Mouse (Mus musculus) T-cell, adult 66 days (primary cell): ENCODE measurements around the gene Stard3. TPM values are rescaled to one million over a fixed set of nuclear protein-coding genes. Genes with fewer than 3 reads are reported as not detected.

ENCODE experiments used
- total RNA-seq, 2 experiments: library from RNA; stranded (reverse); gene quantifications; 3 replicates in 1 of 2; 4 replicates in 1 of 2; pipeline ENCODE4 v1.2.4; 2023

Gene Stard3
- 10 to 100 TPM; 38.0 to 48.9 TPM for total RNA-seq

GRCm38 (mm10) chr11:98358161-98359083 lies at the start of gene Stard3:
Gene Stard3, plus strand, starts transcription at chr11:98358368.

GRCm38 (mm10) chr11:98329081-98329959 lies 28.8 kb upstream of the Stard3 start, which contains the start of gene Neurod2:
Gene Neurod2, minus strand, starts transcription at chr11:98329648.

GRCm38 (mm10) chr11:98348083-98348961 lies 9.8 kb upstream of the Stard3 start, which contains the start of gene Ppp1r1b:
Gene Ppp1r1b, plus strand, starts transcription at chr11:98348404.

GRCm38 (mm10) chr11:98383261-98384030 lies 25.3 kb downstream of the Stard3 start, which contains the start of gene Tcap:
Gene Tcap, plus strand, starts transcription at chr11:98383811.

GRCm38 (mm10) chr11:98385638-98386585 lies 27.7 kb downstream of the Stard3 start, which contains the start of gene Pnmt:
Gene Pnmt, plus strand, starts transcription at chr11:98386450.

GRCm38 (mm10) chr11:98400161-98400726 lies 42.1 kb downstream of the Stard3 start, which contains the start of gene Pgap3:
Gene Pgap3, minus strand, starts transcription at chr11:98400490.

GRCm38 (mm10) chr11:98412273-98412796 lies 54.2 kb downstream of the Stard3 start, which contains the start of gene Erbb2:
Gene Erbb2, plus strand, starts transcription at chr11:98412470.

Other genes starting within 250 kb of the Stard3 start
- 10 to 100 TPM; 47.0 to 47.5 TPM for gene Fbxl20, start 208.0 kb upstream of the Stard3 start, total RNA-seq
- gene Med1, start 165.1 kb upstream of the Stard3 start, total RNA-seq: 10 to 100 TPM; 76.9 to 80.2 TPM
- gene Cdk12, start 155.3 kb upstream of the Stard3 start, total RNA-seq: 100 to 1,000 TPM; 108 to 113 TPM
- gene Neurod2, start 28.7 kb upstream of the Stard3 start, total RNA-seq: not detected
- not detected for gene Ppp1r1b, start 10.0 kb upstream of the Stard3 start, total RNA-seq
- not detected for gene Tcap, start 25.4 kb downstream of the Stard3 start, total RNA-seq
- not detected for gene Pnmt, start 28.1 kb downstream of the Stard3 start, total RNA-seq
- gene Pgap3, start 42.1 kb downstream of the Stard3 start, total RNA-seq: 10 to 100 TPM; 11.1 to 14.0 TPM
- under 1 TPM in 1 of 2 experiments, not detected in 1; 0.12 TPM for gene Erbb2, start 54.1 kb downstream of the Stard3 start, total RNA-seq
- gene Mien1, start 80.6 kb downstream of the Stard3 start, total RNA-seq: 10 to 100 TPM; 64.5 to 69.5 TPM
- gene Grb7, start 88.0 kb downstream of the Stard3 start, total RNA-seq: 1 to 10 TPM in 1 of 2 experiments, not detected in 1; 2.0 TPM
- 100 to 1,000 TPM; 157 to 169 TPM for gene Ikzf3, start 187.7 kb downstream of the Stard3 start, total RNA-seq
- 1 to 10 TPM; 4.9 to 6.8 TPM for gene Zpbp2, start 192.7 kb downstream of the Stard3 start, total RNA-seq
- 10 to 100 TPM; 21.3 to 25.5 TPM for gene Ormdl3, start 229.0 kb downstream of the Stard3 start, total RNA-seq
- gene Lrrc3c, start 239.9 kb downstream of the Stard3 start, total RNA-seq: not detected